In the genomic region with DNA sequence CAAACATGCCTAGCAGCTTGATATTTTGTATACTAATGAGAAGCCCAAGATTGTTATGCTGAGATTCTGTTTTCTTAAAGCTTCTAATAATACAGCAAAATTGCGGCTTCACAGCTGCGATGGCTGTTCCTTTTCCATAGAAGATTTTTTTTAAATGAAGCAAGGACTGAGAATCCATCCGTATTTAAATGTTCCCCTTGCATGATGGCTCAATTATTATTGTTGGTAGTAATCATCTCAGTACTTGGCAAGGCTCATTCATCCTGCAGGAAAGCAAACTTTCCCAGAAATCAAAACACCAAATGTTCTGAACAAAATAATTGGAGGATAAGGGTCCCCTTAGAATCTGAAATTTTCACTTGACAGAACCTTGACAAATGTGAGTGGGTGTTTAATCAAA, we compare ENCODE assay signal across 18 mouse cellular contexts.
DNase-seq lines count a peak whose midpoint lies in the region; ATAC-seq and TF ChIP-seq lines count a peak whose summit lies in the region.
"Had no signal": no experiment of that assay in that cellular context is flagged by ENCODE, and none has a peak within 500 bp of the region (broad histone marks: within the 10 kb centered on the region; RNA-seq: fewer than 3 reads in every experiment).

No protein-coding gene starts in this region.

- H3K9me3 ChIP-seq in forebrain, postnatal 0 days (ENCODE audit: low read length): no peaks in the 10 kb centered on the region
- no peaks in the 10 kb centered on the region for H3K9me3 ChIP-seq in forebrain, embryonic 12.5 days
- no peaks in the 10 kb centered on the region for H3K9me3 ChIP-seq in hindbrain, embryonic 12.5 days (replicated peaks)
- H3K9me3 ChIP-seq: embryonic facial prominence, embryonic 12.5 days; heart, embryonic 13.5 days had no signal

- no peak overlapping the region for H3K27ac ChIP-seq in forebrain, postnatal 0 days (ENCODE audit: low read depth, low read length)
- H3K27ac ChIP-seq in forebrain, embryonic 12.5 days: no peak overlapping the region
- no peak overlapping the region for H3K27ac ChIP-seq in hindbrain, embryonic 12.5 days
- H3K27ac ChIP-seq: embryonic facial prominence, embryonic 12.5 days; heart, embryonic 13.5 days had no signal

- no peak overlapping the region for H3K9ac ChIP-seq in forebrain, postnatal 0 days
- no peak overlapping the region for H3K9ac ChIP-seq in forebrain, embryonic 12.5 days
- no peak overlapping the region for H3K9ac ChIP-seq in hindbrain, embryonic 12.5 days
- H3K9ac ChIP-seq: embryonic facial prominence, embryonic 12.5 days; heart, embryonic 13.5 days had no signal

- H3K4me1 ChIP-seq in forebrain, postnatal 0 days (ENCODE audit: insufficient read depth): no peaks in the 10 kb centered on the region
- H3K4me1 ChIP-seq in forebrain, embryonic 12.5 days: no peaks in the 10 kb centered on the region
- no peaks in the 10 kb centered on the region for H3K4me1 ChIP-seq in hindbrain, embryonic 12.5 days
- H3K4me1 ChIP-seq: embryonic facial prominence, embryonic 12.5 days; heart, embryonic 13.5 days had no signal

- WGBS in forebrain, postnatal 0 days: 40% methylated on average over 3 of the region's 3 CpGs
- 79% methylated on average over 3 of the region's 3 CpGs for WGBS in forebrain, embryonic 12.5 days
- 85% methylated on average over 3 of the region's 3 CpGs for WGBS in hindbrain, embryonic 12.5 days

- H3K36me3 ChIP-seq in forebrain, postnatal 0 days (ENCODE audit: insufficient read depth): no peaks in the 10 kb centered on the region
- H3K36me3 ChIP-seq in forebrain, embryonic 12.5 days (replicated peaks): no peaks in the 10 kb centered on the region
- no peaks in the 10 kb centered on the region for H3K36me3 ChIP-seq in hindbrain, embryonic 12.5 days
- H3K36me3 ChIP-seq: embryonic facial prominence, embryonic 12.5 days; heart, embryonic 13.5 days had no signal

- H3K27me3 ChIP-seq in forebrain, postnatal 0 days (ENCODE audit: insufficient read depth, low read length): no peaks in the 10 kb centered on the region
- H3K27me3 ChIP-seq in forebrain, embryonic 12.5 days: no peaks in the 10 kb centered on the region
- H3K27me3 ChIP-seq in hindbrain, embryonic 12.5 days: no peaks in the 10 kb centered on the region
- H3K27me3 ChIP-seq: embryonic facial prominence, embryonic 12.5 days; heart, embryonic 13.5 days had no signal

- ATAC-seq in forebrain, postnatal 0 days: peak; percentile 29; the same call in 1 of the 2 replicates
- ATAC-seq in forebrain, embryonic 12.5 days (ENCODE audit: low FRiP score): no peak
- ATAC-seq in hindbrain, embryonic 12.5 days (ENCODE audit: low FRiP score): no peak
- ATAC-seq: hindbrain, embryonic 16.5 days; inflammation-experienced regulatory T-cells, adult 6 months; intestine, postnatal 0 days had no signal

- H3K4me2 ChIP-seq in forebrain, postnatal 0 days (ENCODE audit: low read depth): no peak overlapping the region
- H3K4me2 ChIP-seq in forebrain, embryonic 12.5 days: no peak overlapping the region
- no peak overlapping the region for H3K4me2 ChIP-seq in hindbrain, embryonic 12.5 days (replicated peaks)
- H3K4me2 ChIP-seq: embryonic facial prominence, embryonic 12.5 days; heart, embryonic 13.5 days had no signal

- no peak overlapping the region for H3K4me3 ChIP-seq in forebrain, postnatal 0 days (ENCODE audit: low read depth, low read length)
- no peak overlapping the region for H3K4me3 ChIP-seq in forebrain, embryonic 12.5 days (replicated peaks)
- H3K4me3 ChIP-seq in hindbrain, embryonic 12.5 days: no peak overlapping the region
- H3K4me3 ChIP-seq: embryonic facial prominence, embryonic 12.5 days; heart, embryonic 13.5 days had no signal

- TF ChIP-seq CTCF in forebrain, postnatal 0 days (IDR thresholded peaks at IDR 0.05; ENCODE audit: low read depth): no peak

- peak; percentile 12 for DNase-seq in forebrain, postnatal 0 days
- DNase-seq in layer of hippocampus, adult 9-10 months (ENCODE audit: low spot score): peak; percentile 29
- DNase-seq in layer of hippocampus, postnatal 36 days: no peak
- DNase-seq in layer of hippocampus, adult 9-11 months: peak; percentile 15
- DNase-seq: adrenal gland, adult 2 months; adrenal gland, postnatal 25 days; cerebellum, adult 11-12 months; cerebellum, adult 9-10 months; cerebellum, postnatal 25 days; gastrocnemius, postnatal 14 days; heart, postnatal 36 days had no signal

Comparison
In these comparisons a context has a peak if more than half of its experiments do, and no peak if none do; other contexts are left out.
1. DNase-seq: peak in forebrain, postnatal 0 days (single experiment), layer of hippocampus, adult 9-10 months (single experiment) and layer of hippocampus, adult 9-11 months (single experiment); none in layer of hippocampus, postnatal 36 days (0 of 2).